Mouse (Mus musculus): Measurements from ENCODE around the gene St6galnac1. TPM values are rescaled to one million over a fixed set of nuclear protein-coding genes. Genes with fewer than 3 reads are reported as not detected.
"Not testable (repeated sequence)": the region's sequence is repeated elsewhere in the genome, so short reads cannot be mapped to it uniquely, and the experiment has no call there.

The St6galnac1 gene
- polyA plus RNA-seq (2011; ENCODE audit: insufficient read depth, insufficient read length, low read depth, missing spikeins) = not detected in 2 replicates

DNA sequence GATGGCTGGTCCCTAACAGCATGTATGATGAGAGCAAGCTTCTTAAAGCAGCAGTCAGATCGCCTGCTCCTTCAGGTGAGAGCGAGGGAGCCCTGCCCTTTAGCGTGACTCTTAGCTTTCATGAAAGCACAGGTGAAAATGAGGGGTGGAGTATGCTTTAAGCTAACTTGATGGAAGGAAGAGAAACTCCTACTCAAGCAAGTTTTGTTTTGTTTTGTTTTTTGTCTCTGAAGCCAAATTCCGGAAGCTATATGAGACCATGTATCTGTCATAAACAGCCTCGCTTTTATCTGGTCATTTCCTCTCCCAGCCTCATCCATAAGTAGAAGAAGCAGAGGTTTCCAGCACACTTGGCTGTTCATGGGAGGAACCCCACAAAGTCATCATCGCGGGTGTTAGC, at the start of gene St6galnac1:
Gene St6galnac1, minus strand, starts transcription at position 101 of the 400 bp plus-strand sequence.
- H3K4me3 ChIP-seq (ENCODE audit: low read depth, low read length) = no peak within 1 kb of the TSS
- no peak within 1 kb of the TSS for H3K27ac ChIP-seq (ENCODE audit: insufficient read depth, low read length)
- no peaks in the 10 kb centered on the region for H3K9me3 ChIP-seq (replicated peaks; ENCODE audit: control insufficient read depth, insufficient read depth, low read length, poor library complexity, severe bottlenecking)
- H3K27me3 ChIP-seq (ENCODE audit: control insufficient read depth, insufficient read depth, low read length, poor library complexity, severe bottlenecking) = no peaks in the 10 kb centered on the region
- H3K4me1 ChIP-seq (ENCODE audit: control insufficient read depth, insufficient read depth, low read length) = no peaks in the 10 kb centered on the region
- no peak within 1 kb of the TSS for H3K9ac ChIP-seq (ENCODE audit: low read depth, poor library complexity, severe bottlenecking)
- no peaks in the 10 kb centered on the region for H3K36me3 ChIP-seq (ENCODE audit: control insufficient read depth, insufficient read depth, low read length, poor library complexity, severe bottlenecking)
- TF ChIP-seq POLR2A (IDR thresholded peaks at IDR 0.05; ENCODE audit: insufficient read depth, low read length) = no peak
- no peak for TF ChIP-seq CTCF (IDR thresholded peaks at IDR 0.05; ENCODE audit: low read depth, low read length)
- TF ChIP-seq EP300 (IDR thresholded peaks at IDR 0.05; ENCODE audit: insufficient read depth, low read depth, low read length) = no peak

DNA sequence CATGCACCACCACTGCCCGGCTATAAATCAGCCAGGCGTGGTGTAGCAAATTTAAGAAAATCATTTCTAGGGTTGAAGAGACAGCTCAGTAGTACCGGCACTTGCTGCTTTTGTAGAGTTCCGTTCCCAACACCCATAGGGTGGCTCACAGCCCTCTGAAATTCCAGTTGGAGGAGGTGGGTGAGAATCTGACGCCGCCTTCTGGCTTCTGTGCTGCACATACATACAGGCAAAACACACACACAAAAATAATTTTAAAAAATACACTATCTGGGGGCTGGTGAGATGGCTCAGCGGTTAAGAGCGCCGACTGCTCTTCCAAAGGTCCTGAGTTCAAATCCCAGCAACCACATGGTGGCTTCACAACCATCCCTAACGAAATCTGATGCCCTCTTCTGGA, 48.6 kb upstream of the St6galnac1 start:
- not testable (repeated sequence) for H3K4me3 ChIP-seq (ENCODE audit: low read depth, low read length); H3K9ac ChIP-seq (ENCODE audit: low read depth, poor library complexity, severe bottlenecking); H3K27me3 ChIP-seq (ENCODE audit: control insufficient read depth, insufficient read depth, low read length, poor library complexity, severe bottlenecking); H3K27ac ChIP-seq (ENCODE audit: insufficient read depth, low read length); H3K9me3 ChIP-seq (replicated peaks; ENCODE audit: control insufficient read depth, insufficient read depth, low read length, poor library complexity, severe bottlenecking); H3K36me3 ChIP-seq (ENCODE audit: control insufficient read depth, insufficient read depth, low read length, poor library complexity, severe bottlenecking); H3K4me1 ChIP-seq (ENCODE audit: control insufficient read depth, insufficient read depth, low read length)

DNA sequence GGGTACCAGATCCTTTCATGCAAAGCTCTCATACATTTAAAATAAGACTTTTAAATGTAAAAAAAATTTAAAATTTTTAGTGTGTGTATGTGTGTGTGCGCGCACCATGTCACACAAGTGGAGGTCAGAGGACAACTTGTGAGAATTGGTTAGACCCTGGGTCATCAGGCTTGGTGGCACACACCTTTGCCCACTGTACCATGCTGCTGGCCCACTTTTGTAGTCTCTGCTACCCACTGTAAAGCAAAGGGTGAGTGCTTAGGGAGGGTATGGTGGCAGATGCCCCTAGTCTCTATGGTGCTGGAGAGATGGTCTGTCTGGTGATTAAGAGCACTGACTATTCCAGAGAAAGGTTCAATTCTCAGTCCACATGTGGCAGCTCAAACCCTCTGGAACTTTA, 47.9 kb upstream of the St6galnac1 start:
- Histone ChIP-seq H3K9me3 (replicated peaks; ENCODE audit: control insufficient read depth, insufficient read depth, low read length, poor library complexity, severe bottlenecking) (no peaks in the 10 kb centered on the region), H3K27me3 (ENCODE audit: control insufficient read depth, insufficient read depth, low read length, poor library complexity, severe bottlenecking) (no peaks in the 10 kb centered on the region), H3K9ac (ENCODE audit: low read depth, poor library complexity, severe bottlenecking) (no peak overlapping the region), H3K36me3 (ENCODE audit: control insufficient read depth, insufficient read depth, low read length, poor library complexity, severe bottlenecking) (no peaks in the 10 kb centered on the region), H3K4me1 (ENCODE audit: control insufficient read depth, insufficient read depth, low read length) (no peaks in the 10 kb centered on the region), H3K27ac (ENCODE audit: insufficient read depth, low read length) (no peak overlapping the region), H3K4me3 (ENCODE audit: low read depth, low read length) (no peak overlapping the region)
- TF ChIP-seq CTCF (IDR thresholded peaks at IDR 0.05; ENCODE audit: low read depth, low read length) = no peak
- TF ChIP-seq POLR2A (IDR thresholded peaks at IDR 0.05; ENCODE audit: insufficient read depth, low read length) = no peak
- TF ChIP-seq EP300 (IDR thresholded peaks at IDR 0.05; ENCODE audit: insufficient read depth, low read depth, low read length) = no peak

DNA sequence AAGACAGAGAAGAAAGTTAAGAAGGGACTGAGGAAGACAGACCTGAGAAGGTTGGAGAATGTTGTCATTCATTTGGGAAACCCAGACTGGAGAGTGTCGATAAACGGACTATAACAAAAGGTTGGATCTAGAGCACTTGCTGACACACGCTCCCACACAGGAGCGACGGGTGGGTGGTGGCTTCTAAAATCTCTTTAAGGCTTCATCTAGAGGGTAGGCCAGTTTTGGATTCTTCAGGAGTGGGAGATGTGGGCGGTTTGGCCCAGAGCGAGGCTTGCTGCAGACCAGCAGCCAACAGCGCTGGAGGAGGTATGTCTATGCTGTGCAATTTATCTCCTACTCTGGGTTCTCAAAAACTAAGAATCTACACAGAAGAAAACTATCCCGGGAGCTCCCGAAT, 47.3 kb upstream of the St6galnac1 start:
- Histone ChIP-seq H3K9ac (ENCODE audit: low read depth, poor library complexity, severe bottlenecking) (no peak overlapping the region), H3K4me3 (ENCODE audit: low read depth, low read length) (no peak overlapping the region)

DNA sequence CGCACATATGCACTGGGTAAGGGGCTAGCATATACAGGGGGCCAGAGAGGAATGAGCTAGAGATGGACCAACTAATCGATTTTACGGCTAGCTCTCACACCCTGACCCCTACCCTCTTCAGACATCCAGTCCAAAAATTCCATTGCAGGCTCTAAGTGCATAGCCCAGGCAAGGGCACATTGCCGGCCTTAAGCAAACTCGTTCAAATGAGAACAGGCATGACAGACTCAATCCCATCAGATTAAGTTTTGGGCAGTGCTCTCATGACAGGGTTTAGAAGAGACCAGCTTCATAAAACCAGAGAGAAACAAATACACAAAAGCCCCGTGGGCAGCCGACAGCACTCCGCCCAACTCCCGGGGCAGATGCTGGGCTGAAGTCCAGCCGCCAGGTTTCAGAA, 46.9 kb upstream of the St6galnac1 start:
- Histone ChIP-seq H3K4me3 (ENCODE audit: low read depth, low read length) (no peak overlapping the region), H3K27ac (ENCODE audit: insufficient read depth, low read length) (no peak overlapping the region), H3K9ac (ENCODE audit: low read depth, poor library complexity, severe bottlenecking) (no peak overlapping the region), H3K4me1 (ENCODE audit: control insufficient read depth, insufficient read depth, low read length) (no peaks in the 10 kb centered on the region), H3K9me3 (replicated peaks; ENCODE audit: control insufficient read depth, insufficient read depth, low read length, poor library complexity, severe bottlenecking) (no peaks in the 10 kb centered on the region), H3K36me3 (ENCODE audit: control insufficient read depth, insufficient read depth, low read length, poor library complexity, severe bottlenecking) (no peaks in the 10 kb centered on the region), H3K27me3 (ENCODE audit: control insufficient read depth, insufficient read depth, low read length, poor library complexity, severe bottlenecking) (no peaks in the 10 kb centered on the region)
- TF ChIP-seq POLR2A (IDR thresholded peaks at IDR 0.05; ENCODE audit: insufficient read depth, low read length) (no peak), CTCF (IDR thresholded peaks at IDR 0.05; ENCODE audit: low read depth, low read length) (no peak), EP300 (IDR thresholded peaks at IDR 0.05; ENCODE audit: insufficient read depth, low read depth, low read length) (no peak)

More for the DNA sequence above, 47.3 kb upstream of the St6galnac1 start:
- Histone ChIP-seq H3K36me3 (ENCODE audit: control insufficient read depth, insufficient read depth, low read length, poor library complexity, severe bottlenecking) (no peaks in the 10 kb centered on the region), H3K27ac (ENCODE audit: insufficient read depth, low read length) (no peak overlapping the region), H3K9me3 (replicated peaks; ENCODE audit: control insufficient read depth, insufficient read depth, low read length, poor library complexity, severe bottlenecking) (no peaks in the 10 kb centered on the region), H3K27me3 (ENCODE audit: control insufficient read depth, insufficient read depth, low read length, poor library complexity, severe bottlenecking) (no peaks in the 10 kb centered on the region), H3K4me1 (ENCODE audit: control insufficient read depth, insufficient read depth, low read length) (no peaks in the 10 kb centered on the region)
- no peak for TF ChIP-seq CTCF (IDR thresholded peaks at IDR 0.05; ENCODE audit: low read depth, low read length)
- TF ChIP-seq POLR2A (IDR thresholded peaks at IDR 0.05; ENCODE audit: insufficient read depth, low read length) = no peak
- no peak for TF ChIP-seq EP300 (IDR thresholded peaks at IDR 0.05; ENCODE audit: insufficient read depth, low read depth, low read length)

DNA sequence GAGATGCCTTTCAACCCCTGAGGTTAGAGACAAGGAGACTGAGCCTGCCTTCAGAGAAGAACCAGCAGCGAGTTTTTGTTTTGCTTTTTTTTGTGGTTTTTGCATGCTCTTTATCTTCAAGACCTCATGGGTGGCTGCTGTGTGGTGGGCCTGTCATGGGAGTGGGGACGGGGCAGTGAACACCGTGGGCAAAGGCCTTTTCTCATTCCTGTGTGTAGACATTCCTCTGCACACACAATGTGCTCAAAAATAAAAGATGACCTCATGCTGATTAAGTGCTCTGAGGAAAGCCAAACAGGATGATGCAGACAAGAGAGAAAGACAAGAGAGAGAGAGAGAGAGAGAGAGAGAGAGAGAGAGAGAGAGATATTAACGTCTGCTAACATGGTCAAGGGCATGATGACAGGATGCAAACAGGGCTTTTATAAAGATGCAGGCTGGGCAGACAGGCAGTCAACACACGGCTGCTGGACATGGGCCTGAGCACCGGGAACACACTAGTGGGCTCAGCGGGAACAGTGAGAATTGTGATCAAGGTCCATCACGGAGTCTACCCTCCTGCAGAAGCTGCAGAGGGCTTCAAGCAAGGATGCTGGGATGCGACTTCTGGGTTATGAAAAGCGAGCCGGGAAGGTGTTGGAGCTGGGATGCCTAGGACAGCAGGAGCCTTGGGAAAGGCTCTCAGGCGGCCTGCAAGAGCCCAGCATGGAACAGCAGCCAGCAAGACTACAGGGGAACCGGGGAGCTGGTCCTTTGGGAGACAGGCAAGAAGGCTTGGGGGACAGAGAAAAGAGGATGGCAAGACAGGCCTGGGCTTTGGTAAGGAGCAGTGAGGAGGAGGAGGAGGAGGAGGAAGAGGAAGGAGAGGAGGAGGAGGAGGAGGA, 46.0 kb upstream of the St6galnac1 start:
- H3K9ac ChIP-seq (ENCODE audit: low read depth, poor library complexity, severe bottlenecking) = no peak overlapping the region
- H3K27me3 ChIP-seq (ENCODE audit: control insufficient read depth, insufficient read depth, low read length, poor library complexity, severe bottlenecking) = no peaks in the 10 kb centered on the region
- no peaks in the 10 kb centered on the region for H3K36me3 ChIP-seq (ENCODE audit: control insufficient read depth, insufficient read depth, low read length, poor library complexity, severe bottlenecking)
- H3K27ac ChIP-seq (ENCODE audit: insufficient read depth, low read length) = no peak overlapping the region
- TF ChIP-seq POLR2A (IDR thresholded peaks at IDR 0.05; ENCODE audit: insufficient read depth, low read length) = no peak
- no peak overlapping the region for H3K4me3 ChIP-seq (ENCODE audit: low read depth, low read length)
- no peaks in the 10 kb centered on the region for H3K9me3 ChIP-seq (replicated peaks; ENCODE audit: control insufficient read depth, insufficient read depth, low read length, poor library complexity, severe bottlenecking)
- H3K4me1 ChIP-seq (ENCODE audit: control insufficient read depth, insufficient read depth, low read length) = no peaks in the 10 kb centered on the region

Measured in ES-Bruce4 (cell line).